Mouse (Mus musculus): ENCODE measurements at regions not wholly inside any gene's neighbourhood (a gene's known extent, or its start where the extent isn't known, plus 50 kb on each side); places are given as distances from the start of the nearest gene placed in this dataset.

- H3K9me3 ChIP-seq (ENCODE audit: control insufficient read depth, low read length) = no peaks in the 10 kb centered on the region
- ATAC-seq (ENCODE audit: low FRiP score, low TSS enrichment) (no peak), DNase-seq (no peak)
- no peaks in the 10 kb centered on the region for H3K36me3 ChIP-seq (ENCODE audit: control insufficient read depth, insufficient read depth, low read length)
- H3K4me2 ChIP-seq (ENCODE audit: low read length) = no peak overlapping the region
- no peak overlapping the region for H3K9ac ChIP-seq (replicated peaks; ENCODE audit: low read length)
- no peaks in the 10 kb centered on the region for H3K27me3 ChIP-seq (ENCODE audit: control insufficient read depth, insufficient read depth, low read length)
- H3K4me3 ChIP-seq (replicated peaks; ENCODE audit: low read depth, low read length) = no peak overlapping the region
- WGBS = 94% methylated on average over 2 of the region's 2 CpGs
- no peak overlapping the region for H3K27ac ChIP-seq (replicated peaks; ENCODE audit: low read depth, low read length)
- H3K4me1 ChIP-seq (ENCODE audit: control insufficient read depth, insufficient read depth, low read length) = no peaks in the 10 kb centered on the region
Observed at GRCm38 (mm10) chr9:118363929-118364328, 114.1 kb upstream of the Eomes start.

GRCm38 (mm10) chr9:118365431-118365830, 112.6 kb upstream of the Eomes start:
- Histone ChIP-seq H3K9me3 (ENCODE audit: control insufficient read depth, low read length) (no peaks in the 10 kb centered on the region), H3K9ac (replicated peaks; ENCODE audit: low read length) (no peak overlapping the region), H3K4me3 (replicated peaks; ENCODE audit: low read depth, low read length) (no peak overlapping the region), H3K27me3 (ENCODE audit: control insufficient read depth, insufficient read depth, low read length) (no peaks in the 10 kb centered on the region), H3K27ac (replicated peaks; ENCODE audit: low read depth, low read length) (no peak overlapping the region), H3K36me3 (ENCODE audit: control insufficient read depth, insufficient read depth, low read length) (no peaks in the 10 kb centered on the region), H3K4me2 (ENCODE audit: low read length) (no peak overlapping the region), H3K4me1 (ENCODE audit: control insufficient read depth, insufficient read depth, low read length) (no peaks in the 10 kb centered on the region)
- no peak for DNase-seq
- ATAC-seq (ENCODE audit: low FRiP score, low TSS enrichment) = no peak
- 84% methylated on average over 9 of the region's 9 CpGs for WGBS

- 92% methylated on average over 4 of the region's 4 CpGs for WGBS
- no peaks in the 10 kb centered on the region for H3K27me3 ChIP-seq (ENCODE audit: control insufficient read depth, insufficient read depth, low read length)
- no peaks in the 10 kb centered on the region for H3K36me3 ChIP-seq (ENCODE audit: control insufficient read depth, insufficient read depth, low read length)
- no peak overlapping the region for H3K9ac ChIP-seq (replicated peaks; ENCODE audit: low read length)
- H3K4me1 ChIP-seq (ENCODE audit: control insufficient read depth, insufficient read depth, low read length) = no peaks in the 10 kb centered on the region
- ATAC-seq (ENCODE audit: low FRiP score, low TSS enrichment) (no peak), DNase-seq (no peak)
- no peaks in the 10 kb centered on the region for H3K9me3 ChIP-seq (ENCODE audit: control insufficient read depth, low read length)
- H3K4me3 ChIP-seq (replicated peaks; ENCODE audit: low read depth, low read length) = no peak overlapping the region
- no peak overlapping the region for H3K27ac ChIP-seq (replicated peaks; ENCODE audit: low read depth, low read length)
- no peak overlapping the region for H3K4me2 ChIP-seq (ENCODE audit: low read length)
Observed at GRCm38 (mm10) chr9:118367314-118367713, 110.7 kb upstream of the Eomes start.

GRCm38 (mm10) chr9:118370581-118370980, 107.4 kb upstream of the Eomes start:
- DNase-seq = no peak
- 37% methylated on average over 6 of the region's 6 CpGs for WGBS

GRCm38 (mm10) chr9:118374680-118375079, 103.3 kb upstream of the Eomes start:
- DNase-seq (no peak), ATAC-seq (ENCODE audit: low FRiP score, low TSS enrichment) (no peak)
- Histone ChIP-seq H3K4me3 (replicated peaks; ENCODE audit: low read depth, low read length) (no peak overlapping the region), H3K9me3 (ENCODE audit: control insufficient read depth, low read length) (no peaks in the 10 kb centered on the region), H3K27me3 (ENCODE audit: control insufficient read depth, insufficient read depth, low read length) (no peaks in the 10 kb centered on the region), H3K27ac (replicated peaks; ENCODE audit: low read depth, low read length) (no peak overlapping the region), H3K9ac (replicated peaks; ENCODE audit: low read length) (no peak overlapping the region), H3K4me2 (ENCODE audit: low read length) (no peak overlapping the region), H3K36me3 (ENCODE audit: control insufficient read depth, insufficient read depth, low read length) (no peaks in the 10 kb centered on the region), H3K4me1 (ENCODE audit: control insufficient read depth, insufficient read depth, low read length) (no peaks in the 10 kb centered on the region)
- WGBS = 91% methylated on average over 5 of the region's 5 CpGs

More at GRCm38 (mm10) chr9:118370581-118370980, 107.4 kb upstream of the Eomes start:
- H3K9ac ChIP-seq (replicated peaks; ENCODE audit: low read length) = no peak overlapping the region
- no peaks in the 10 kb centered on the region for H3K27me3 ChIP-seq (ENCODE audit: control insufficient read depth, insufficient read depth, low read length)
- no peak overlapping the region for H3K4me3 ChIP-seq (replicated peaks; ENCODE audit: low read depth, low read length)
- no peak for ATAC-seq (ENCODE audit: low FRiP score, low TSS enrichment)
- no peaks in the 10 kb centered on the region for H3K36me3 ChIP-seq (ENCODE audit: control insufficient read depth, insufficient read depth, low read length)
- no peak overlapping the region for H3K27ac ChIP-seq (replicated peaks; ENCODE audit: low read depth, low read length)
- H3K4me2 ChIP-seq (ENCODE audit: low read length) = no peak overlapping the region
- H3K4me1 ChIP-seq (ENCODE audit: control insufficient read depth, insufficient read depth, low read length) = no peaks in the 10 kb centered on the region
- H3K9me3 ChIP-seq (ENCODE audit: control insufficient read depth, low read length) = no peaks in the 10 kb centered on the region

GRCm38 (mm10) chr9:118379055-118379454, 99.0 kb upstream of the Eomes start:
- DNase-seq (peak; percentile 18), ATAC-seq (ENCODE audit: low FRiP score, low TSS enrichment) (no peak)
- WGBS = 24% methylated on average over 6 of the region's 6 CpGs
- Histone ChIP-seq H3K36me3 (ENCODE audit: control insufficient read depth, insufficient read depth, low read length) (no peaks in the 10 kb centered on the region), H3K9me3 (ENCODE audit: control insufficient read depth, low read length) (no peaks in the 10 kb centered on the region), H3K4me2 (ENCODE audit: low read length) (no peak overlapping the region), H3K27me3 (ENCODE audit: control insufficient read depth, insufficient read depth, low read length) (no peaks in the 10 kb centered on the region), H3K9ac (replicated peaks; ENCODE audit: low read length) (no peak overlapping the region), H3K4me3 (replicated peaks; ENCODE audit: low read depth, low read length) (no peak overlapping the region), H3K4me1 (ENCODE audit: control insufficient read depth, insufficient read depth, low read length) (no peaks in the 10 kb centered on the region), H3K27ac (replicated peaks; ENCODE audit: low read depth, low read length) (0 out of 2 replicates have a peak overlapping the region, but pooled peaks have one; percentile 13)

GRCm38 (mm10) chr9:118382532-118382931, 95.5 kb upstream of the Eomes start:
- no peak overlapping the region for H3K4me2 ChIP-seq (ENCODE audit: low read length)
- no peaks in the 10 kb centered on the region for H3K4me1 ChIP-seq (ENCODE audit: control insufficient read depth, insufficient read depth, low read length)
- H3K9me3 ChIP-seq (ENCODE audit: control insufficient read depth, low read length) = no peaks in the 10 kb centered on the region
- no peaks in the 10 kb centered on the region for H3K36me3 ChIP-seq (ENCODE audit: control insufficient read depth, insufficient read depth, low read length)
- H3K4me3 ChIP-seq (replicated peaks; ENCODE audit: low read depth, low read length) = no peak overlapping the region
- WGBS = 85% methylated on average over 3 of the region's 3 CpGs
- ATAC-seq (ENCODE audit: low FRiP score, low TSS enrichment) (no peak), DNase-seq (no peak)
- 0 out of 2 replicates have a peak, but pooled peaks cover 4% of the 10 kb centered on the region for H3K27me3 ChIP-seq (ENCODE audit: control insufficient read depth, insufficient read depth, low read length)
- no peak overlapping the region for H3K27ac ChIP-seq (replicated peaks; ENCODE audit: low read depth, low read length)
- H3K9ac ChIP-seq (replicated peaks; ENCODE audit: low read length) = no peak overlapping the region

GRCm38 (mm10) chr9:118384610-118385009, 93.4 kb upstream of the Eomes start:
- 57% methylated on average over 2 of the region's 2 CpGs for WGBS
- no peak for DNase-seq

GRCm38 (mm10) chr9:118387631-118388030, 90.4 kb upstream of the Eomes start:
- no peaks in the 10 kb centered on the region for H3K9me3 ChIP-seq (ENCODE audit: control insufficient read depth, low read length)
- peaks cover 6% of the 10 kb centered on the region; the same call in 1 of the 2 replicates for H3K4me1 ChIP-seq (ENCODE audit: control insufficient read depth, insufficient read depth, low read length)
- no peak overlapping the region for H3K4me2 ChIP-seq (ENCODE audit: low read length)
- H3K27ac ChIP-seq (replicated peaks; ENCODE audit: low read depth, low read length) = no peak overlapping the region
- peaks cover 12% of the 10 kb centered on the region; the same call in 1 of the 2 replicates for H3K27me3 ChIP-seq (ENCODE audit: control insufficient read depth, insufficient read depth, low read length)
- H3K9ac ChIP-seq (replicated peaks; ENCODE audit: low read length) = no peak overlapping the region
- no peak overlapping the region for H3K4me3 ChIP-seq (replicated peaks; ENCODE audit: low read depth, low read length)
- ATAC-seq (ENCODE audit: low FRiP score, low TSS enrichment) (no peak), DNase-seq (no peak)
- H3K36me3 ChIP-seq (ENCODE audit: control insufficient read depth, insufficient read depth, low read length) = no peaks in the 10 kb centered on the region
- WGBS = 56% methylated on average over 8 of the region's 8 CpGs

More at GRCm38 (mm10) chr9:118384610-118385009, 93.4 kb upstream of the Eomes start:
- H3K9ac ChIP-seq (replicated peaks; ENCODE audit: low read length) = no peak overlapping the region
- H3K4me2 ChIP-seq (ENCODE audit: low read length) = no peak overlapping the region
- peaks cover 6% of the 10 kb centered on the region; the same call in 1 of the 2 replicates for H3K4me1 ChIP-seq (ENCODE audit: control insufficient read depth, insufficient read depth, low read length)
- H3K27ac ChIP-seq (replicated peaks; ENCODE audit: low read depth, low read length) = no peak overlapping the region
- H3K27me3 ChIP-seq (ENCODE audit: control insufficient read depth, insufficient read depth, low read length) = peaks cover 12% of the 10 kb centered on the region; the same call in 1 of the 2 replicates
- H3K4me3 ChIP-seq (replicated peaks; ENCODE audit: low read depth, low read length) = no peak overlapping the region
- no peaks in the 10 kb centered on the region for H3K36me3 ChIP-seq (ENCODE audit: control insufficient read depth, insufficient read depth, low read length)
- ATAC-seq (ENCODE audit: low FRiP score, low TSS enrichment) = no peak
- no peaks in the 10 kb centered on the region for H3K9me3 ChIP-seq (ENCODE audit: control insufficient read depth, low read length)
